Mouse (Mus musculus) heart, embryonic 15.5 days (tissue): ENCODE results near the gene Exog. TPM values are rescaled to one million over a fixed set of nuclear protein-coding genes. Genes with fewer than 3 reads are reported as not detected.

Source experiments
- ATAC-seq: fragments of 200-750 bp; cut with Nextera tagmentation; replicated peaks from 2 replicates; pipeline ENCODE4 v1.8.0; 2017; ENCODE audit warnings: low read depth, moderate TSS enrichment; ENCODE audit not compliant: insufficient number of reproducible peaks, insufficient read depth, low FRiP score
- H3K27ac ChIP-seq: fragments of 300-500 bp; sonication (generic); 2 replicates; pipeline ENCODE4 v1.5.1; 2015; ENCODE audit warnings: mild to moderate bottlenecking, inconsistent platforms
- H3K27me3 ChIP-seq: fragments of 300-500 bp; sonication (generic); 2 replicates; pipeline ENCODE4 v1.6.1; 2015; ENCODE audit warnings: inconsistent platforms
- H3K36me3 ChIP-seq: fragments of 300-500 bp; sonication (generic); 2 replicates; pipeline ENCODE4 v1.6.1; 2015; ENCODE audit warnings: mild to moderate bottlenecking, inconsistent platforms
- H3K4me1 ChIP-seq: fragments of 300-500 bp; sonication (generic); replicated peaks from 2 replicates; pipeline ENCODE4 v1.6.1; 2015; ENCODE audit warnings: inconsistent platforms
- H3K4me2 ChIP-seq: fragments of 300-500 bp; sonication (generic); 2 replicates; pipeline ENCODE4 v1.6.1; 2015; ENCODE audit warnings: inconsistent platforms, mild to moderate bottlenecking, moderate library complexity
- H3K4me3 ChIP-seq: fragments of 300-500 bp; sonication (generic); 2 replicates; pipeline ENCODE4 v1.5.1; 2015; ENCODE audit warnings: mild to moderate bottlenecking, inconsistent platforms
- H3K9ac ChIP-seq: fragments of 300-500 bp; sonication (generic); 2 replicates; pipeline ENCODE4 v1.6.1; 2015; ENCODE audit warnings: mild to moderate bottlenecking, inconsistent platforms
- H3K9me3 ChIP-seq: fragments of 300-500 bp; sonication (generic); replicated peaks from 2 replicates; pipeline ENCODE4 v1.6.1; 2016; ENCODE audit warnings: inconsistent platforms
- WGBS: fragments of 180-500 bp; shearing (Covaris S2); methylation state at CpG from one replicate; pipeline ENCODE4 v1.1.7; 2015; ENCODE audit warnings: mixed read lengths; 5-methylcytosine and 5-hydroxymethylcytosine counted together
- polyA plus RNA-seq: library from polyadenylated mRNA; unstranded; fragments of >200 nt; fragmentation: Nextera tagmentation; extraction: Ambion mirVana; gene quantifications from 2 replicates; pipeline ENCODE4 v1.2.1, GENCODE M21; 2015

Exog gene
- polyA plus RNA-seq, 1 experiment from 2014 or later: 9.7 TPM

- Histone ChIP-seq H3K9me3 (peaks cover 5% of the 10 kb centered on the region; the same call in 1 of the 2 replicates), H3K4me2 (no peak overlapping the region), H3K4me3 (no peak overlapping the region), H3K27me3 (no peaks in the 10 kb centered on the region), H3K27ac (no peak overlapping the region), H3K9ac (no peak overlapping the region), H3K36me3 (peaks cover 9% of the 10 kb centered on the region; the same call in 1 of the 2 replicates), H3K4me1 (0 out of 2 replicates have a peak, but pooled peaks cover 3% of the 10 kb centered on the region)
- ATAC-seq: no peak
- WGBS: 64% methylated on average over 6 of the region's 6 CpGs
Measured at GRCm38 (mm10) chr9:119510902-119511301, 66.2 kb downstream of the Exog start.

GRCm38 (mm10) chr9:119512993-119513392, 68.2 kb downstream of the Exog start:
- Histone ChIP-seq H3K27ac (no peak overlapping the region), H3K27me3 (0 out of 2 replicates have a peak, but pooled peaks cover 9% of the 10 kb centered on the region), H3K36me3 (peaks cover 4% of the 10 kb centered on the region; the same call in 1 of the 2 replicates), H3K9ac (no peak overlapping the region), H3K4me3 (no peak overlapping the region), H3K4me2 (no peak overlapping the region), H3K9me3 (no peaks in the 10 kb centered on the region), H3K4me1 (peaks cover 19% of the 10 kb centered on the region)
- WGBS: 78% methylated on average over 9 of the region's 9 CpGs
- ATAC-seq: no peak

- 82% methylated on average over 8 of the region's 8 CpGs for WGBS
- no peak overlapping the region for H3K27ac ChIP-seq
- H3K9ac ChIP-seq: no peak overlapping the region
- 0 out of 2 replicates have a peak, but pooled peaks cover 13% of the 10 kb centered on the region for H3K27me3 ChIP-seq
- H3K4me1 ChIP-seq: peaks cover 25% of the 10 kb centered on the region
- H3K4me3 ChIP-seq: no peak overlapping the region
- peaks cover under 1% of the 10 kb centered on the region; the same call in 1 of the 2 replicates for H3K36me3 ChIP-seq
- H3K9me3 ChIP-seq: no peaks in the 10 kb centered on the region
- no peak for ATAC-seq
- no peak overlapping the region for H3K4me2 ChIP-seq
Measured at GRCm38 (mm10) chr9:119513816-119514215, 69.1 kb downstream of the Exog start.

GRCm38 (mm10) chr9:119514986-119515385, 70.2 kb downstream of the Exog start:
- Histone ChIP-seq H3K9ac (no peak overlapping the region), H3K4me3 (no peak overlapping the region), H3K9me3 (no peaks in the 10 kb centered on the region), H3K4me1 (peaks cover 25% of the 10 kb centered on the region), H3K36me3 (no peaks in the 10 kb centered on the region; the same call in 1 of the 2 replicates), H3K27me3 (0 out of 2 replicates have a peak, but pooled peaks cover 13% of the 10 kb centered on the region), H3K4me2 (no peak overlapping the region), H3K27ac (no peak overlapping the region)
- no peak for ATAC-seq
- 74% methylated on average over 8 of the region's 8 CpGs for WGBS

Other genes starting within 250 kb of the Exog start
- not detected in 2 replicates for gene Slc22a13, start 235.8 kb upstream of the Exog start, polyA plus RNA-seq
- 6.7 and 8.6 TPM in 2 replicates for gene Oxsr1, start 122.5 kb upstream of the Exog start, polyA plus RNA-seq
- gene Acaa1a, start 105.3 kb upstream of the Exog start, polyA plus RNA-seq: 81.5 and 100 TPM in 2 replicates
- gene Myd88, start 103.5 kb upstream of the Exog start, polyA plus RNA-seq: 14.9 and 20.0 TPM in 2 replicates
- gene Xylb, start 87.6 kb upstream of the Exog start, polyA plus RNA-seq: 1.1 and 2.6 TPM in 2 replicates
- gene Slc22a14, start 79.4 kb upstream of the Exog start, polyA plus RNA-seq: 0.11 and 0.25 TPM in 2 replicates
- 9.5 and 12.6 TPM in 2 replicates for gene Acvr2b, start 42.8 kb upstream of the Exog start, polyA plus RNA-seq
- 7.0 and 9.0 TPM in 2 replicates for gene Scn5a, start 134.1 kb downstream of the Exog start, polyA plus RNA-seq